Mouse (Mus musculus): ENCODE measurements at regions not wholly inside any gene's neighbourhood (a gene's known extent, or its start where the extent isn't known, plus 50 kb on each side); places are given as distances from the start of the nearest gene placed in this dataset.

- no peak overlapping the region for H3K4me3 ChIP-seq (ENCODE audit: insufficient read depth, low read length)
- TF ChIP-seq POLR2A (IDR thresholded peaks at IDR 0.05; ENCODE audit: low read depth, low read length) = no peak
- no peak for TF ChIP-seq CTCF (IDR thresholded peaks at IDR 0.05; ENCODE audit: borderline replicate concordance, insufficient read depth, low read length)
- no peak overlapping the region for H3K27ac ChIP-seq (ENCODE audit: insufficient read depth, low read length)
- H3K4me1 ChIP-seq (ENCODE audit: control insufficient read depth, insufficient read depth, low read length) = no peaks in the 10 kb centered on the region
Measured at GRCm38 (mm10) chr6:98872334-98872733, 529.8 kb upstream of the Gm765 start.

GRCm38 (mm10) chr6:98869772-98870171 lies 527.2 kb upstream of the Gm765 start:
- no peak overlapping the region for H3K27ac ChIP-seq (ENCODE audit: insufficient read depth, low read length)
- H3K4me1 ChIP-seq (ENCODE audit: control insufficient read depth, insufficient read depth, low read length) = no peaks in the 10 kb centered on the region
- TF ChIP-seq POLR2A (IDR thresholded peaks at IDR 0.05; ENCODE audit: low read depth, low read length) (no peak), CTCF (IDR thresholded peaks at IDR 0.05; ENCODE audit: borderline replicate concordance, insufficient read depth, low read length) (no peak)
- H3K4me3 ChIP-seq (ENCODE audit: insufficient read depth, low read length) = no peak overlapping the region

DNA sequence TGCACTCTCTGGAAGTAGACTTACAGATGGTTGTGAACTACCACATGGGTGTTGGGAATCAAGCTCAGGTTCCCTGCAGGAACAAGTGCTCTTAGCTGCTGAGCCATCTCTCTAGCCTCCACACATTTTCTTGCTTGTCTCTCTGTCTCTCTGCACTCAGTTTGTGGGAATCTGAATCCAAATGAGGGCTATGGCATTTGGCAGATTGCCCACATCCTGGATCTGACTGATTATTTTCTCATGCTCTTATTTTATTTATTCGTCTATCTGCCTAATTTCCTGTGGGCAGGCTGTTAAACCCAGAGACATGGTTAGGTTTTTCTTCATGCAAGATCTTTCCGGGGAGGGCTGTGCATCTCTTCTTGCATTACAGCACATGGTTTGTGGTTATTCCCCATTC lies 521.8 kb upstream of the Gm765 start:
- no peak for TF ChIP-seq CTCF (IDR thresholded peaks at IDR 0.05; ENCODE audit: borderline replicate concordance, insufficient read depth, low read length)
- no peak for TF ChIP-seq POLR2A (IDR thresholded peaks at IDR 0.05; ENCODE audit: low read depth, low read length)

DNA sequence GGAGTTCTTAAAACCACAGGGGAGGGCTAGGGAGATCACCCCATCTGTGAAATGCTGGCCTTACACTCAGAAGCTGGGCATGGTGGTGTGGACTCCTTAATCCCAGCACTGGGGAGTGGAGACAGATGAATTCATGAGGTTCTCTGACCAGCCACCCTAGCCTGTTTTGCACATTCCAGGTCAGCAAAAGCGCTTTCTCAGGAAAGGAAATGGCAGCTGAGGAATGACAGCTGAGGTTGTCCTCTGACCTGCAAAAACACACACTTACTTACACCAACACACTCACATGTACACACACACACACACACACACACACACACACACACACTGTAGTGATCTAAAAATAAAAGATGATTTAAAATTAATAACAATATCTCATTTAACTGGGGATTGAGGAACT lies 513.4 kb upstream of the Gm765 start:
- Histone ChIP-seq H3K4me3 (ENCODE audit: insufficient read depth, low read length) (no peak overlapping the region), H3K27ac (ENCODE audit: insufficient read depth, low read length) (no peak overlapping the region), H3K4me1 (ENCODE audit: control insufficient read depth, insufficient read depth, low read length) (no peaks in the 10 kb centered on the region)
- TF ChIP-seq POLR2A (IDR thresholded peaks at IDR 0.05; ENCODE audit: low read depth, low read length) = no peak
- no peak for TF ChIP-seq CTCF (IDR thresholded peaks at IDR 0.05; ENCODE audit: borderline replicate concordance, insufficient read depth, low read length)

More for the DNA sequence above, 521.8 kb upstream of the Gm765 start:
- H3K4me3 ChIP-seq (ENCODE audit: insufficient read depth, low read length) = no peak overlapping the region
- no peaks in the 10 kb centered on the region for H3K4me1 ChIP-seq (ENCODE audit: control insufficient read depth, insufficient read depth, low read length)
- no peak overlapping the region for H3K27ac ChIP-seq (ENCODE audit: insufficient read depth, low read length)

DNA sequence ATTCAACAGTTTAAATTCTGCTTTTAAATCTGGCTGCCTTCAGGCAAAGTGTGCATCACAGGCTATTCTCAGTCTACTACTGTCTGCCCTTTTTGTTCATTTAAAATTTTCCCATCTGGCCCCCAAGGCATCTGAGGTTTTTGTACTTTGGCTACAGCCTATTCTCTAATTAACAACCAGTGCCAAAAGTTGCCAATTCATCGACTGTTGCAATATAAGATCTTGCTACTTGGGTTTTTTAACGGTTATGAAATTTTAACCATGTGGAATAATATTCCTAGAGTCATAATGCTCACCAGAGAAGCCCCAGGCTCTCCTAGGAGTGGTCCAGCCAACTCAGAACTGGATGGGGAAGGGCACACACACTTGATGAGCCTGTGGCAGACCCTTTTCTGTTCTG lies 508.4 kb upstream of the Gm765 start:
- Histone ChIP-seq H3K27ac (ENCODE audit: insufficient read depth, low read length) (no peak overlapping the region), H3K4me3 (ENCODE audit: insufficient read depth, low read length) (no peak overlapping the region), H3K4me1 (ENCODE audit: control insufficient read depth, insufficient read depth, low read length) (peaks cover 3% of the 10 kb centered on the region; the same call in 1 of the 2 replicates)
- TF ChIP-seq POLR2A (IDR thresholded peaks at IDR 0.05; ENCODE audit: low read depth, low read length) (no peak), CTCF (IDR thresholded peaks at IDR 0.05; ENCODE audit: borderline replicate concordance, insufficient read depth, low read length) (no peak)

DNA sequence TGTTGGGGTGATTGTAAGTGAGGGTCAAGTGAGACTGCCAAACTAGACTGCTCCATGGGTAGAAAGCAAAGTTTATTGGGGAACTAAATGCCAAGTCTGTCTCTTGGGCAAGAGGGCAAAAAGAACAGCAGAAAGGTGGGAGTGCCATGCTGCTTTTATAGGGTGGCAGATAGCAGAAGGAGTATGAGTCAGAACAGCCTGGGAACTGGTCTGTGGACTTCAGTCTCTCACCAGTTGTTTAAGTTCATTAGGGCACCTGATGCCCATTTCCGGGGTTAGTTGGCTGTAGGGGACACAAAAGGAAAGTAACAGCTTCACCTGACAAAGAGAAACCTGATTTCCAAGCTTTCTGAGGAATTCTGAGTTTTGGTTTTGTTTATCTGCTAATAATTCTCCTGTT lies 506.3 kb upstream of the Gm765 start:
- Histone ChIP-seq H3K4me3 (ENCODE audit: insufficient read depth, low read length) (no peak overlapping the region), H3K27ac (ENCODE audit: insufficient read depth, low read length) (no peak overlapping the region), H3K4me1 (ENCODE audit: control insufficient read depth, insufficient read depth, low read length) (peaks cover 8% of the 10 kb centered on the region)
- TF ChIP-seq POLR2A (IDR thresholded peaks at IDR 0.05; ENCODE audit: low read depth, low read length) (no peak), CTCF (IDR thresholded peaks at IDR 0.05; ENCODE audit: borderline replicate concordance, insufficient read depth, low read length) (no peak)

DNA sequence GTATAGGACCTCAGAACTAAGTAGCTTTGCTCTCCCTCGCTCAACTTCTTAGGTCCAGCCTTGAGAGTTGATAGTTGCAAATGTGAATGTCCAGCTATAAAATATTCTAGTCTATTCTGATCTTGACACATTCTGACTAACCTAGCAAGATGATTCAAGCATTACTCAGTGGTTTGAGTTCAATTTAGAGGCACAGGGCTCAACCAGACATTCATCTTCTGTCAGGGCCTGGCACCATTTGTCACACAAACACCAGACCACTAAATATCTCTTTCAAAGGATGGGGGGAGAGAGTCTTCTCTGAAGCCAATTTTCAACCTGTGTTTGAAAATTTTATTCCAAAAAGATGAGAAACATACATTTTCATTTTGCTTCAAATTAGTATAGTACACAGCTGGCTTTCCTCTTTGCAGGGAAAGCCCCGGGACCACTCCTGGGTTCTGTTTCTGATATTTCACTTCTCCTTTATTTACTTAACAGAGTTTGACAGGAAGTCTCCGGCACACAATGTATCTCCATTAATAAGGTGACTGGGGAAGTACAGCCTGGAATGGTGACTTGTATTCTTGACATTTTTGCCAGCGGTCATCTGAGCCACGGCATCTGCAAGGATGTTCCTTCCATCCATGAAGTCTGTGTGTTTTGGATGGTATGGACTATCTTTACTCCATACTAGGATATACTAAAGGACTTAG lies 503.6 kb upstream of the Gm765 start:
- no peak for TF ChIP-seq POLR2A (IDR thresholded peaks at IDR 0.05; ENCODE audit: low read depth, low read length)
- Histone ChIP-seq H3K27ac (ENCODE audit: insufficient read depth, low read length) (peak overlapping the region; percentile 63), H3K4me3 (ENCODE audit: insufficient read depth, low read length) (no peak overlapping the region), H3K4me1 (ENCODE audit: control insufficient read depth, insufficient read depth, low read length) (peaks cover 8% of the 10 kb centered on the region)

- Histone ChIP-seq H3K4me3 (ENCODE audit: insufficient read depth, low read length) (no peak overlapping the region), H3K27ac (ENCODE audit: insufficient read depth, low read length) (no peak overlapping the region)
- no peak for TF ChIP-seq CTCF (IDR thresholded peaks at IDR 0.05; ENCODE audit: borderline replicate concordance, insufficient read depth, low read length)
- TF ChIP-seq POLR2A (IDR thresholded peaks at IDR 0.05; ENCODE audit: low read depth, low read length) = no peak
Measured at GRCm38 (mm10) chr6:98843598-98843997, 501.0 kb upstream of the Gm765 start.

GRCm38 (mm10) chr6:98842924-98843323 lies 500.4 kb upstream of the Gm765 start:
- TF ChIP-seq POLR2A (IDR thresholded peaks at IDR 0.05; ENCODE audit: low read depth, low read length) (no peak), CTCF (IDR thresholded peaks at IDR 0.05; ENCODE audit: borderline replicate concordance, insufficient read depth, low read length) (no peak)
- Histone ChIP-seq H3K27ac (ENCODE audit: insufficient read depth, low read length) (no peak overlapping the region), H3K4me1 (ENCODE audit: control insufficient read depth, insufficient read depth, low read length) (peaks cover 8% of the 10 kb centered on the region), H3K4me3 (ENCODE audit: insufficient read depth, low read length) (no peak overlapping the region)

More at GRCm38 (mm10) chr6:98843598-98843997, 501.0 kb upstream of the Gm765 start:
- peaks cover 8% of the 10 kb centered on the region for H3K4me1 ChIP-seq (ENCODE audit: control insufficient read depth, insufficient read depth, low read length)

- TF ChIP-seq POLR2A (IDR thresholded peaks at IDR 0.05; ENCODE audit: low read depth, low read length) (no peak), CTCF (IDR thresholded peaks at IDR 0.05; ENCODE audit: borderline replicate concordance, insufficient read depth, low read length) (no peak)
- Histone ChIP-seq H3K27ac (ENCODE audit: insufficient read depth, low read length) (no peak overlapping the region), H3K4me1 (ENCODE audit: control insufficient read depth, insufficient read depth, low read length) (no peaks in the 10 kb centered on the region), H3K4me3 (ENCODE audit: insufficient read depth, low read length) (no peak overlapping the region)
Measured at GRCm38 (mm10) chr6:98833922-98834321, 491.4 kb upstream of the Gm765 start.

Data from embryonic fibroblast, embryonic 13.5 days (primary cell).